Mouse (Mus musculus): ENCODE measurements around the gene Pnpla3. TPM values are rescaled to one million over a fixed set of nuclear protein-coding genes. Genes with fewer than 3 reads are reported as not detected.

Pnpla3 gene
- 2.3 and 5.2 TPM in 2 replicates for polyA plus RNA-seq (2012; rRNA removed)

GRCm38 (mm10) chr15:84167600-84167999 is at the start of gene Pnpla3:
Gene Pnpla3 (plus strand): TSS chr15:84167837.

GRCm38 (mm10) chr15:84123075-84123474 is 44.6 kb upstream of the Pnpla3 start, which contains the start of gene Pnpla5:
Gene Pnpla5 (minus strand): TSS chr15:84123175.

GRCm38 (mm10) chr15:84192058-84192791 is 24.6 kb downstream of the Pnpla3 start, which contains the start of gene Samm50:
Gene Samm50 (plus strand): TSS chr15:84192241.

GRCm38 (mm10) chr15:84231721-84232561 is 64.3 kb downstream of the Pnpla3 start, which contains the start of gene Parvb:
Gene Parvb (plus strand): TSS chr15:84232043.

Other genes starting within 250 kb of the Pnpla3 start
- not detected in 2 replicates for gene Efcab6, start 102.5 kb upstream of the Pnpla3 start, polyA plus RNA-seq (2012; rRNA removed)
- 1.7 and 2.1 TPM in 2 replicates for gene Sult4a1, start 62.1 kb upstream of the Pnpla3 start, polyA plus RNA-seq (2012; rRNA removed)
- not detected in 2 replicates for gene Pnpla5, start 44.7 kb upstream of the Pnpla3 start, polyA plus RNA-seq (2012; rRNA removed)
- gene Samm50, start 24.4 kb downstream of the Pnpla3 start, polyA plus RNA-seq (2012; rRNA removed): 6.6 and 7.4 TPM in 2 replicates
- 2.1 and 2.4 TPM in 2 replicates for gene Parvb, start 64.2 kb downstream of the Pnpla3 start, polyA plus RNA-seq (2012; rRNA removed)
- gene Parvg, start 156.2 kb downstream of the Pnpla3 start, polyA plus RNA-seq (2012; rRNA removed): 0.57 and 0.69 TPM in 2 replicates